Mouse (Mus musculus): ENCODE measurements around the gene Grik1. TPM values are rescaled to one million over a fixed set of nuclear protein-coding genes. Genes with fewer than 3 reads are reported as not detected.

The Grik1 gene
- total and polyA plus RNA-seq, 2 experiments from 2014 or later, result 30.4 to 37.1 TPM

- WGBS, result 26% methylated on average over 6 of the region's 6 CpGs
- Histone ChIP-seq H3K4me3 (ENCODE audit: low read depth, low read length) (no peak overlapping the region), H3K4me1 (ENCODE audit: insufficient read depth, low read length) (peaks cover 10% of the 10 kb centered on the region; the same call in 1 of the 2 replicates), H3K27ac (ENCODE audit: low read depth, low read length) (peak overlapping the region; percentile 55; the same call in 1 of the 2 replicates), H3K9ac (replicated peaks; ENCODE audit: low read length, poor library complexity, severe bottlenecking) (no peak overlapping the region), H3K4me2 (ENCODE audit: low read depth, low read length, poor library complexity, severe bottlenecking) (no peak overlapping the region), H3K27me3 (ENCODE audit: insufficient read depth, low read length) (no peaks in the 10 kb centered on the region), H3K36me3 (ENCODE audit: insufficient read depth, low read length) (no peaks in the 10 kb centered on the region), H3K9me3 (ENCODE audit: low read length) (no peaks in the 10 kb centered on the region)
- ATAC-seq (ENCODE audit: low FRiP score), result no peak
- TF ChIP-seq CTCF (IDR thresholded peaks at IDR 0.05), result no peak
- peak; percentile 44 for DNase-seq (ENCODE audit: low spot score)
Observed at GRCm38 (mm10) chr16:87916209-87917156, 373.6 kb downstream of the Grik1 start.

GRCm38 (mm10) chr16:87915156-87915555, 374.9 kb downstream of the Grik1 start:
- Histone ChIP-seq H3K36me3 (ENCODE audit: insufficient read depth, low read length) (no peaks in the 10 kb centered on the region), H3K4me2 (ENCODE audit: low read depth, low read length, poor library complexity, severe bottlenecking) (no peak overlapping the region), H3K9me3 (ENCODE audit: low read length) (no peaks in the 10 kb centered on the region), H3K4me3 (ENCODE audit: low read depth, low read length) (no peak overlapping the region), H3K27ac (ENCODE audit: low read depth, low read length) (no peak overlapping the region), H3K9ac (replicated peaks; ENCODE audit: low read length, poor library complexity, severe bottlenecking) (no peak overlapping the region), H3K4me1 (ENCODE audit: insufficient read depth, low read length) (peaks cover 10% of the 10 kb centered on the region; the same call in 1 of the 2 replicates), H3K27me3 (ENCODE audit: insufficient read depth, low read length) (no peaks in the 10 kb centered on the region)
- ATAC-seq (ENCODE audit: low FRiP score) (no peak), DNase-seq (ENCODE audit: low spot score) (no peak)
- WGBS, result 88% methylated on average over 4 of the region's 4 CpGs
- no peak for TF ChIP-seq CTCF (IDR thresholded peaks at IDR 0.05)

DNA sequence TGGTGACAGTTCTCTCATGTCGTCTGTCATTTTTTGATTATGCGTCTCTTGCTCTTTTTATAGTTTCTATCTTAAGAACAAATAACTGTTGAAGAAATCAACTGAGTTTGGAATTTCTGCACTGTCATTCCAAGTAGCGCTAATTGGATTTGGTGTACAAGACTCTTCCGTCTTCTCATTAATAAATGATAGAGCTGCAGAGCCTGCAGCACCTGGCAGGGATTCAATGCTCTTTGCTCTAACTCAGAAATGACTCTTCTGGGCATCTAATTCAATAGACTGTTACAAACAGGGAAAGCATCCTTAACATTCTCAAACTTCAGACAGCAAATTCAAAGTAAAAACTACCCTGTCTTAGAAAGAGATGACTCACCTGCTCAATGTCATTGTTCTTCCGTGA, 376.3 kb downstream of the Grik1 start:
- whole genome bisulfite sequencing, result 68% methylated on average over 5 of the region's 5 CpGs

GRCm38 (mm10) chr16:87911201-87911600, 378.9 kb downstream of the Grik1 start:
- 63% methylated on average over 2 of the region's 2 CpGs for WGBS
- no peak overlapping the region for H3K4me3 ChIP-seq (ENCODE audit: low read depth, low read length)
- 0 out of 2 replicates have a peak, but pooled peaks cover under 1% of the 10 kb centered on the region for H3K4me1 ChIP-seq (ENCODE audit: insufficient read depth, low read length)
- H3K9ac ChIP-seq (replicated peaks; ENCODE audit: low read length, poor library complexity, severe bottlenecking), result no peak overlapping the region
- H3K36me3 ChIP-seq (ENCODE audit: insufficient read depth, low read length), result no peaks in the 10 kb centered on the region
- H3K27ac ChIP-seq (ENCODE audit: low read depth, low read length), result no peak overlapping the region
- H3K9me3 ChIP-seq (ENCODE audit: low read length), result no peaks in the 10 kb centered on the region
- no peak overlapping the region for H3K4me2 ChIP-seq (ENCODE audit: low read depth, low read length, poor library complexity, severe bottlenecking)
- H3K27me3 ChIP-seq (ENCODE audit: insufficient read depth, low read length), result no peaks in the 10 kb centered on the region
- ATAC-seq (ENCODE audit: low FRiP score), result no peak
- TF ChIP-seq CTCF (IDR thresholded peaks at IDR 0.05), result no peak
- no peak for DNase-seq (ENCODE audit: low spot score)

More for the DNA sequence above, 376.3 kb downstream of the Grik1 start:
- peaks cover 10% of the 10 kb centered on the region; the same call in 1 of the 2 replicates for H3K4me1 ChIP-seq (ENCODE audit: insufficient read depth, low read length)
- TF ChIP-seq CTCF (IDR thresholded peaks at IDR 0.05), result no peak
- H3K27ac ChIP-seq (ENCODE audit: low read depth, low read length), result no peak overlapping the region
- no peaks in the 10 kb centered on the region for H3K36me3 ChIP-seq (ENCODE audit: insufficient read depth, low read length)
- no peaks in the 10 kb centered on the region for H3K9me3 ChIP-seq (ENCODE audit: low read length)
- no peak overlapping the region for H3K9ac ChIP-seq (replicated peaks; ENCODE audit: low read length, poor library complexity, severe bottlenecking)
- no peaks in the 10 kb centered on the region for H3K27me3 ChIP-seq (ENCODE audit: insufficient read depth, low read length)
- H3K4me2 ChIP-seq (ENCODE audit: low read depth, low read length, poor library complexity, severe bottlenecking), result no peak overlapping the region
- ATAC-seq (ENCODE audit: low FRiP score) (no peak), DNase-seq (ENCODE audit: low spot score) (no peak)
- H3K4me3 ChIP-seq (ENCODE audit: low read depth, low read length), result no peak overlapping the region

- Histone ChIP-seq H3K27me3 (ENCODE audit: insufficient read depth, low read length) (no peaks in the 10 kb centered on the region), H3K4me3 (ENCODE audit: low read depth, low read length) (no peak overlapping the region), H3K27ac (ENCODE audit: low read depth, low read length) (no peak overlapping the region), H3K9ac (replicated peaks; ENCODE audit: low read length, poor library complexity, severe bottlenecking) (no peak overlapping the region), H3K4me1 (ENCODE audit: insufficient read depth, low read length) (no peaks in the 10 kb centered on the region), H3K9me3 (ENCODE audit: low read length) (no peaks in the 10 kb centered on the region), H3K36me3 (ENCODE audit: insufficient read depth, low read length) (no peaks in the 10 kb centered on the region), H3K4me2 (ENCODE audit: low read depth, low read length, poor library complexity, severe bottlenecking) (no peak overlapping the region)
- ATAC-seq (ENCODE audit: low FRiP score), result no peak
- WGBS, result 73% methylated on average over 9 of the region's 9 CpGs
- DNase-seq (ENCODE audit: low spot score), result no peak
- TF ChIP-seq CTCF (IDR thresholded peaks at IDR 0.05), result no peak
Observed at GRCm38 (mm10) chr16:87902049-87902448, 388.0 kb downstream of the Grik1 start.

DNA sequence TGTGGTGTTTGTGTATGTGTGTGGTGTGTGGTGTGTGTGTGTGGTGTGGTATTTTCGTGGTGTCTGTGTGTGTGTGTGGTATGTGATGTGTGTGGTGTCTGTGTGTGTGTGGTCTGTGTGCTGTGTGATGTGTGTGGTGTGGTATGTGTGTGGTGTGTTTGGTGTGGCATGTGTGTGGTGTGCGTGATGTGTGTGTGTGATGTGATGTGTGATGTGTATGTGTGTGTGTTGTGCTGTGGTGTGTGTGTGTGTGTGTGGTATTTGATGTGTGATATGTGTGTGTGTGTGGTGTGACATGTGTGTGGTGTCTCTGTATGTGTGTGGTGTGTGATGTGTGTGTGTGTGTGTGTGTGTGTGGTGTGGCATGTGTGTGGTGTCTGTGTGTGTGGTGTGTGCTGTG, 388.9 kb downstream of the Grik1 start:
- H3K9me3 ChIP-seq (ENCODE audit: low read length), result no peaks in the 10 kb centered on the region
- H3K27me3 ChIP-seq (ENCODE audit: insufficient read depth, low read length), result no peaks in the 10 kb centered on the region
- ATAC-seq (ENCODE audit: low FRiP score), result no peak
- WGBS, result 97% methylated on average over 2 of the region's 2 CpGs
- no peak overlapping the region for H3K27ac ChIP-seq (ENCODE audit: low read depth, low read length)
- no peak overlapping the region for H3K9ac ChIP-seq (replicated peaks; ENCODE audit: low read length, poor library complexity, severe bottlenecking)
- no peaks in the 10 kb centered on the region for H3K36me3 ChIP-seq (ENCODE audit: insufficient read depth, low read length)
- H3K4me1 ChIP-seq (ENCODE audit: insufficient read depth, low read length), result no peaks in the 10 kb centered on the region
- H3K4me3 ChIP-seq (ENCODE audit: low read depth, low read length), result no peak overlapping the region
- DNase-seq (ENCODE audit: low spot score), result no peak
- H3K4me2 ChIP-seq (ENCODE audit: low read depth, low read length, poor library complexity, severe bottlenecking), result no peak overlapping the region
- TF ChIP-seq CTCF (IDR thresholded peaks at IDR 0.05), result no peak
